Mouse (Mus musculus) MEL-GATA-1-ER (cell line): ENCODE data around the gene Odf3l1.

ENCODE experiments used
- DNase-seq: peaks from one replicate; pipeline ENCODE4 v3.0.0-alpha.2; 2012; ENCODE audit warnings: low read depth; ENCODE audit errors: extremely low read depth

The Odf3l1 gene

GRCm38 (mm10) chr9:56881539-56882082, 17.1 kb upstream of the Odf3l1 start:
- DNase-seq, result no peak

- DNase-seq, result no peak
Observed at GRCm38 (mm10) chr9:56880790-56881189, 16.3 kb upstream of the Odf3l1 start.

- no peak for DNase-seq
Observed at GRCm38 (mm10) chr9:56877284-56877683, 12.8 kb upstream of the Odf3l1 start.

GRCm38 (mm10) chr9:56876784-56877183, 12.3 kb upstream of the Odf3l1 start:
- DNase-seq, result no peak

- DNase-seq, result no peak
Observed at GRCm38 (mm10) chr9:56873097-56873496, 8.6 kb upstream of the Odf3l1 start.

GRCm38 (mm10) chr9:56872105-56872903, 7.8 kb upstream of the Odf3l1 start:
- DNase-seq, result no peak

- DNase-seq, result no peak
Observed at GRCm38 (mm10) chr9:56871191-56871590, 6.7 kb upstream of the Odf3l1 start.

- no peak for DNase-seq
Observed at GRCm38 (mm10) chr9:56870778-56871177, 6.3 kb upstream of the Odf3l1 start.

GRCm38 (mm10) chr9:56869552-56869951, 5.1 kb upstream of the Odf3l1 start:
- DNase-seq, result no peak

GRCm38 (mm10) chr9:56868292-56868691, 3.8 kb upstream of the Odf3l1 start:
- no peak for DNase-seq

GRCm38 (mm10) chr9:56866430-56866829, 2.0 kb upstream of the Odf3l1 start:
- DNase-seq, result no peak

GRCm38 (mm10) chr9:56865673-56866400, 1.4 kb upstream of the Odf3l1 start:
- no peak for DNase-seq

- no peak for DNase-seq
Observed at GRCm38 (mm10) chr9:56864832-56865231, 353 bp upstream of the Odf3l1 start, which contains the start of gene Cspg4. Gene Cspg4 (plus strand): TSS chr9:56865033.

- no peak for DNase-seq
Observed at GRCm38 (mm10) chr9:56862863-56863262, 1.6 kb downstream of the Odf3l1 start.

GRCm38 (mm10) chr9:56860486-56861269, 3.8 kb downstream of the Odf3l1 start:
- no peak for DNase-seq

GRCm38 (mm10) chr9:56860035-56860434, 4.4 kb downstream of the Odf3l1 start:
- DNase-seq, result no peak

- no peak for DNase-seq
Observed at GRCm38 (mm10) chr9:56857463-56857862, 7.0 kb downstream of the Odf3l1 start.

- DNase-seq, result no peak
Observed at GRCm38 (mm10) chr9:56851778-56852177, 12.7 kb downstream of the Odf3l1 start.

GRCm38 (mm10) chr9:56850905-56851252, 13.6 kb downstream of the Odf3l1 start:
- DNase-seq, result no peak

- no peak for DNase-seq
Observed at GRCm38 (mm10) chr9:56850128-56850904, 14.2 kb downstream of the Odf3l1 start.

GRCm38 (mm10) chr9:56847523-56847922, 17.0 kb downstream of the Odf3l1 start:
- DNase-seq, result peak; percentile 36
